Mouse (Mus musculus): Measurements from ENCODE around the gene Inip. TPM values are rescaled to one million over a fixed set of nuclear protein-coding genes. Genes with fewer than 3 reads are reported as not detected.

The Inip gene
- 86.7 and 103 TPM in 2 replicates for polyA plus RNA-seq (2016; fragmentation: Nextera tagmentation; extraction: Ambion mirVana)

- no peaks in the 10 kb centered on the region for H3K27me3 ChIP-seq (ENCODE audit: insufficient read depth, poor library complexity, severe bottlenecking)
- no peak within 1 kb of the TSS for H3K4me3 ChIP-seq
- H3K27ac ChIP-seq = no peak within 1 kb of the TSS
- no peaks in the 10 kb centered on the region for H3K9me3 ChIP-seq
- DNase-seq (ENCODE audit: low spot score) = no peak
- H3K36me3 ChIP-seq = no peaks in the 10 kb centered on the region
- peaks cover 9% of the 10 kb centered on the region; the same call in 1 of the 2 replicates for H3K4me1 ChIP-seq (replicated peaks)
Measured at GRCm38 (mm10) chr4:59801489-59801888, at the start of gene Inip. Gene Inip, minus strand, starts transcription at chr4:59801589.

DNA sequence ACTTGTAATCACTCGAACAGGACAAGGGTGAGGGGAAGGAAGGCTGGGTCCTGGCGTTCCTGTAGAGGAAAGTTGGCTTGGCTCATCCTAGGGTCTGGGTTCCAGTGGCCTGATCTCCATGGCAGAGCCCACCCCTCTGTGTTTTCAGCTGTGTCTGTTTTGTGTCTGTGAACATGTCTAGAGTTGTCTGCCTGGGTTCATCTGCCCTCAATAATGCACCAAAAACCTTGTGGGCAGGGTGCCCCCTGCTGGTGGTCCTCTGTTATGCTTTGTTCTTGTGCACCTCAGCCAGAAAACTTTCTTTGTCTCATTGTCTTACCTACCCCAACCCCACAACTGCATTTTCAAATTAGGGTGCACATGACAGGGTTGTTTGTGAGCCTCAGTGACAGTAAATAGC, 48.8 kb upstream of the Inip start:
- H3K27me3 ChIP-seq (ENCODE audit: insufficient read depth, poor library complexity, severe bottlenecking) = no peaks in the 10 kb centered on the region
- peaks cover 8% of the 10 kb centered on the region; the same call in 1 of the 2 replicates for H3K9me3 ChIP-seq
- peaks cover 18% of the 10 kb centered on the region for H3K36me3 ChIP-seq
- H3K4me1 ChIP-seq (replicated peaks) = no peaks in the 10 kb centered on the region; the same call in 1 of the 2 replicates
- H3K4me3 ChIP-seq = no peak overlapping the region
- 69% methylated on average over 2 of the region's 2 CpGs for WGBS
- 0 out of 2 replicates have a peak overlapping the region, but pooled peaks have one; percentile 16 for H3K27ac ChIP-seq
- DNase-seq (ENCODE audit: low spot score) = peak; percentile 68

DNA sequence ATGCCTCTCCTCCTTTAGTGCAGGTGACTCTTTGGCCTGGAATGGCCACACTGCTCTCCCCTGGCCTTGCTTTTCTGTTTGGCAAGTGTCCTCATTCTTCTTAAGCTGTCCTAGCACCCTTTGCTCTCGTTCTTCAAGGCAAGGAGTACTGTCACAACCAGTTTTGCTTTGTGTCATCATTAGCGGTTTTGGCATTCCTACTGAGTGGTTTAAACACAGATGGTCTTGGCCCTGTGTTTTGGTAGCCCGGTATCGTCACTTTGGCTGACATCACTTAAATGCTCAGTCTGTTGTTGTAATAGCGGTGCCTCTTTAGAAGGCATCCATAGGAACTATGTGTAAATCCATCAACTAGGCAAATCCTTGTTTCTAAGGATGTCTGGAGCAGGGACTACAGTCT, 46.1 kb upstream of the Inip start:
- DNase-seq (ENCODE audit: low spot score) = no peak
- no peak overlapping the region for H3K27ac ChIP-seq
- WGBS = 91% methylated on average over 5 of the region's 5 CpGs
- H3K36me3 ChIP-seq = peaks cover 25% of the 10 kb centered on the region
- H3K4me1 ChIP-seq (replicated peaks) = no peaks in the 10 kb centered on the region; the same call in 1 of the 2 replicates
- H3K27me3 ChIP-seq (ENCODE audit: insufficient read depth, poor library complexity, severe bottlenecking) = no peaks in the 10 kb centered on the region
- H3K4me3 ChIP-seq = no peak overlapping the region
- H3K9me3 ChIP-seq = peaks cover 8% of the 10 kb centered on the region; the same call in 1 of the 2 replicates

DNA sequence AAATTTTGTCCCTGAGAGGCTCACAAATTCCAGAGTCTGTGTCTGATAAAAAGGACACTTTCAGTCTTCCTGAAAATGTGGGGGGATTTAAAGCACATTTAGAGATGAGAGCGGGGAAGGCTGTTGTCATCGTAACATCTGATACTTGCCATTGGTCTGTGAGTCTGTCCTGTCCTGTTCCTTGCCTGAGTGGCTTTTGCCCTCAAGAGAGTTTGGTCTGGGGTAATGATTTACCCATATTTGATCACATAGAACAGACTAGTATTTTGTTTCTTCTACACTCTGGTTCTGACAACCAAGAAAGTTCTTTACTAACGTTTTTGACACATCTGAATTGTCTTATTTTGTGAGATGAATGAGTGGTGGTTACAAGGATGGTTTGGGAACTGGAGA, 43.9 kb upstream of the Inip start:
- no peak for DNase-seq (ENCODE audit: low spot score)
- Histone ChIP-seq H3K27ac (no peak overlapping the region), H3K9me3 (peaks cover 8% of the 10 kb centered on the region; the same call in 1 of the 2 replicates), H3K4me3 (no peak overlapping the region), H3K36me3 (peaks cover 21% of the 10 kb centered on the region), H3K27me3 (ENCODE audit: insufficient read depth, poor library complexity, severe bottlenecking) (no peaks in the 10 kb centered on the region), H3K4me1 (replicated peaks) (no peaks in the 10 kb centered on the region; the same call in 1 of the 2 replicates)
- 91% methylated on average over 3 of the region's 3 CpGs for WGBS

DNA sequence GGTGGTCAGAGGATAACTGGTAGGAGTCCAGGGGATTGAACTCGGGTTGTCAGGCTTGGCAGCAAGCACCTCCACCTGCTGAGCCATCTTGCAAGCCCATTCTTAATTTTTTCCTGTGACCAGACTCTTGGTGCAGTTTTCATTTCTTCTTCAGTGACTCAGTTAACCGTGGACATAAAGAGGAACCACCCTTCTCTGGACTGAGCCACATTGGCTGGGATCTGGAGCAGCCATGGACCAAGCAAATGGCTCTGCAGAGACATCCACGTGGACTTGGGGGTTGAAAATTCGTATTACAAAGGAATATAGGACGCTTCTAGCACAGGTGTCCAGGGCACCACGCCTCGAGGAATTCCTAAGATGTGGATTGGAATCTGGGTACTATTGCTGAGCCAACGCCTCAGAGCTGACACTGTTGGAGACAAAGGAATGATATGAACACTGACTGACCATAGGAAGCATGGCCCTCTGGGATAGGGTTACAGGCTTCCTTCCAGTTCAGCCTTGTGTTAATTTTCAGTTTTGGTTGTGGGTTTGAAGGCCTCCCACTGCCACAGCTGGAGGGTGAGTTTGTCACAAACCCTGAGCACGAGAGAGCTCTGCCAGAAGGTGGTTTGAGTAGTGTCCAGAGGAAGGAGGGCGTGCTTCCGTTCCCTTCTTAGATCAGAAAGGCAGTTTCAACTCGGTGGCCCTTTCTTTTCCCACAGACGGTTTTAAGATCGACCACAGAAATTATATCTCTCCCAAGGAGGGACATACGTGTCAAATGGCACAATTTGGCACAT, 43.3 kb upstream of the Inip start:
- Histone ChIP-seq H3K4me1 (replicated peaks) (no peaks in the 10 kb centered on the region), H3K27me3 (ENCODE audit: insufficient read depth, poor library complexity, severe bottlenecking) (no peaks in the 10 kb centered on the region), H3K36me3 (peaks cover 21% of the 10 kb centered on the region), H3K27ac (no peak overlapping the region), H3K4me3 (no peak overlapping the region), H3K9me3 (peaks cover 8% of the 10 kb centered on the region; the same call in 1 of the 2 replicates)
- WGBS = 90% methylated on average over 15 of the region's 15 CpGs
- DNase-seq (ENCODE audit: low spot score) = no peak

DNA sequence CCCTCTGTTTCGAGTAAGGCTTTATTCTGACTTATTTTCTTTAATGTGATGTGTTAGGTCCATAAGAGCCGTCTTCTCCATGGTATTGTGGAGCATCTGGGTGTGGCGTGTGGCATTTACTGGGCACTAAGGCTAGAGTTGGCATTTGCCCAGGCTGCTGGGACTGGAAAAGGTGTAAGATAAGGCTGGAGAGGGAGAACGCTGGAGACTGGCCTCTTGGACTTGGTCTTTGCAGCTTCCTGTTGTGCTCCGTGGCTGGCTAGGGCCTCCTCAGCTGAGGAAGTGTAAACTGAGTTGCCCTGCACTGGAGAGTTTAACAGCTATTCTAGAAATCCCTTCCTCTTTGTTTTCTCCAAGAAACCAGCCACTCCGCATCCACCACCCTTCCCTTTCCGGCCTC, 36.3 kb upstream of the Inip start:
- no peaks in the 10 kb centered on the region for H3K9me3 ChIP-seq
- peaks cover 3% of the 10 kb centered on the region; the same call in 1 of the 2 replicates for H3K4me1 ChIP-seq (replicated peaks)
- 78% methylated on average over 7 of the region's 7 CpGs for WGBS
- peaks cover 28% of the 10 kb centered on the region for H3K36me3 ChIP-seq
- DNase-seq (ENCODE audit: low spot score) = no peak
- H3K4me3 ChIP-seq = no peak overlapping the region
- no peaks in the 10 kb centered on the region for H3K27me3 ChIP-seq (ENCODE audit: insufficient read depth, poor library complexity, severe bottlenecking)
- H3K27ac ChIP-seq = 0 out of 2 replicates have a peak overlapping the region, but pooled peaks have one; percentile 23

- no peak for DNase-seq (ENCODE audit: low spot score)
- H3K36me3 ChIP-seq = peaks cover 33% of the 10 kb centered on the region
- 85% methylated on average over 6 of the region's 6 CpGs for WGBS
- H3K4me3 ChIP-seq = no peak overlapping the region
- H3K9me3 ChIP-seq = no peaks in the 10 kb centered on the region
- H3K27me3 ChIP-seq (ENCODE audit: insufficient read depth, poor library complexity, severe bottlenecking) = no peaks in the 10 kb centered on the region
- H3K4me1 ChIP-seq (replicated peaks) = peaks cover 3% of the 10 kb centered on the region; the same call in 1 of the 2 replicates
- no peak overlapping the region for H3K27ac ChIP-seq
Measured at GRCm38 (mm10) chr4:59832810-59833209, 31.4 kb upstream of the Inip start.

GRCm38 (mm10) chr4:59831038-59831437, 29.6 kb upstream of the Inip start:
- no peak overlapping the region for H3K27ac ChIP-seq
- WGBS = 86% methylated on average over 5 of the region's 5 CpGs

DNA sequence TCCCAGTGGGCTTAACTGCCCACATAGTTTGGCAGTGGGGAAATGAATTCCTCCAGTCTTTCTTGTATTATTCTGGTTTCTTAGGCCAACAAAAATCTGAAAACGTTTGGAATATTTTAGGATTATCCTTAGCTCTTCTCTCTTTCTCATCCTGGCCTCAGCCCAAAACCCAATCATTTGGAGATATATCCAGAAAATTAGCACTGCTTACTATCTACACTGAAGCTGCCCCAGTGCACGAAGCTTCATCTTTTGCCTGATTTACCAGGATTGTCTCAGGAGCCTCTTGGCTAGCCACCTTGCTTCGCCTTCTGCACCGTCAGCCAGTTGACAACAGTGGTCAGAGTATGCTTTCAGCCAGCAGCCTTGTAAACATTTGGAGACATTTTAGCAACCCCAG, 27.7 kb upstream of the Inip start:
- 88% methylated on average over 4 of the region's 4 CpGs for WGBS
- H3K27ac ChIP-seq = no peak overlapping the region
- H3K36me3 ChIP-seq = peaks cover 20% of the 10 kb centered on the region

More at GRCm38 (mm10) chr4:59831038-59831437, 29.6 kb upstream of the Inip start:
- peaks cover 40% of the 10 kb centered on the region for H3K36me3 ChIP-seq
- H3K4me1 ChIP-seq (replicated peaks) = no peaks in the 10 kb centered on the region
- no peaks in the 10 kb centered on the region for H3K9me3 ChIP-seq
- H3K4me3 ChIP-seq = no peak overlapping the region
- no peak for DNase-seq (ENCODE audit: low spot score)
- no peaks in the 10 kb centered on the region for H3K27me3 ChIP-seq (ENCODE audit: insufficient read depth, poor library complexity, severe bottlenecking)

DNA sequence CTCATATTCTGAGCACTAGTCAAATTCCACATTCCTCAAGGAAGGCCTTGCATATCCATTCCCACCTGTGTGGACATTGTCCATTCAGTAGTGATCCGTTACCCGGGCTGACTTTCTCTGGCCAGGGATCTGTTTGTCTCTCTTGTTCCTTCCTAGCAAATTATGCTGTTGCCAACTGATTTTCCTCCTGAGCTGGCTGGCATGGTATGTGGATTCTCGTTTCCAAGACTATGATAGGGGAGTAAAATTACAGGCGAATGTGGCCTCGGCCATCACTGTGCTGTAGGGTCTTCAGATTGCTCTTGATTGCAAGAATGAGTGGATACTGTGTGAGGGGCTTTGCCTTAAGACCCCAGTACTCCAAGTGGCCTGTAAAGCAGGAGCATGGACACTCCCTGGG, 25.0 kb upstream of the Inip start:
- Histone ChIP-seq H3K9me3 (no peaks in the 10 kb centered on the region), H3K27ac (no peak overlapping the region), H3K4me3 (no peak overlapping the region), H3K27me3 (ENCODE audit: insufficient read depth, poor library complexity, severe bottlenecking) (no peaks in the 10 kb centered on the region), H3K4me1 (replicated peaks) (peaks cover 10% of the 10 kb centered on the region), H3K36me3 (0 out of 2 replicates have a peak, but pooled peaks cover 8% of the 10 kb centered on the region)
- DNase-seq (ENCODE audit: low spot score) = no peak
- 93% methylated on average over 5 of the region's 5 CpGs for WGBS

More for the DNA sequence above, 27.7 kb upstream of the Inip start:
- Histone ChIP-seq H3K4me3 (no peak overlapping the region), H3K9me3 (no peaks in the 10 kb centered on the region), H3K27me3 (ENCODE audit: insufficient read depth, poor library complexity, severe bottlenecking) (no peaks in the 10 kb centered on the region), H3K4me1 (replicated peaks) (0 out of 2 replicates have a peak, but pooled peaks cover 5% of the 10 kb centered on the region)
- no peak for DNase-seq (ENCODE audit: low spot score)

- 83% methylated on average over 6 of the region's 6 CpGs for WGBS
- Histone ChIP-seq H3K4me1 (replicated peaks) (peaks cover 10% of the 10 kb centered on the region), H3K36me3 (0 out of 2 replicates have a peak, but pooled peaks cover 8% of the 10 kb centered on the region), H3K4me3 (no peak overlapping the region), H3K27me3 (ENCODE audit: insufficient read depth, poor library complexity, severe bottlenecking) (no peaks in the 10 kb centered on the region), H3K27ac (no peak overlapping the region), H3K9me3 (no peaks in the 10 kb centered on the region)
- no peak for DNase-seq (ENCODE audit: low spot score)
Measured at GRCm38 (mm10) chr4:59825634-59826033, 24.2 kb upstream of the Inip start.

- no peak for DNase-seq (ENCODE audit: low spot score)
- 92% methylated on average over 5 of the region's 5 CpGs for WGBS
- Histone ChIP-seq H3K27ac (no peak overlapping the region), H3K27me3 (ENCODE audit: insufficient read depth, poor library complexity, severe bottlenecking) (no peaks in the 10 kb centered on the region), H3K36me3 (0 out of 2 replicates have a peak, but pooled peaks cover 8% of the 10 kb centered on the region), H3K4me3 (no peak overlapping the region), H3K9me3 (no peaks in the 10 kb centered on the region), H3K4me1 (replicated peaks) (peaks cover 13% of the 10 kb centered on the region)
Measured at GRCm38 (mm10) chr4:59824860-59825259, 23.5 kb upstream of the Inip start.

DNA sequence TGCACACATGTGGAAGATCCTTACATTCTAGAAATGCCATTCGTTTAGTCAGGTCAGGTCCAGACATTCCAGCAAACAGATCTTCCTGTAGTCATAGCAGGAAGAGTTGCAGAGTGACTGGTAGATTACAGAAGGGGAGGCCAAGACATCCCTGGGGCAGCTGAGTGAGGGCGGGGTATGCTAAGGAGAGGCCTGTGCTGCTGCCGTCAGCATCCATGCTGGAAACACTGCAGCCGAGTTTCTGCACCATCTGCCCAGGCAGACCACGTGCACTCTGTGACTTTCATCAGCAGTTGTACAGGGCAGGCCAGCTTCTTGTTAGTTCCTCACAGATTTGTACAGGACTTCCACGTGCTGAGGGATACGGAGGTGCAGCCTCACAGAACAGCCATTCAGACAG, 22.1 kb upstream of the Inip start:
- Histone ChIP-seq H3K9me3 (no peaks in the 10 kb centered on the region), H3K27me3 (ENCODE audit: insufficient read depth, poor library complexity, severe bottlenecking) (no peaks in the 10 kb centered on the region), H3K36me3 (0 out of 2 replicates have a peak, but pooled peaks cover 8% of the 10 kb centered on the region), H3K4me3 (no peak overlapping the region), H3K27ac (peak overlapping the region; percentile 45), H3K4me1 (replicated peaks) (peaks cover 27% of the 10 kb centered on the region)
- 75% methylated on average over 7 of the region's 7 CpGs for WGBS
- DNase-seq (ENCODE audit: low spot score) = peak; percentile 8
